Mouse (Mus musculus): ENCODE measurements around the gene Phykpl.

GRCm38 (mm10) chr11:51539759-51540282 lies 44.7 kb upstream of the Phykpl start:
- TF ChIP-seq CTCF (IDR thresholded peaks at IDR 0.05; ENCODE audit: borderline replicate concordance, extremely low read depth, insufficient read depth, insufficient read length) (peak; percentile 91), POLR2A (IDR thresholded peaks at IDR 0.05; ENCODE audit: borderline replicate concordance, extremely low read depth, insufficient read depth, insufficient read length, poor library complexity, severe bottlenecking) (no peak)

Data from brain, embryonic 14.5 days (tissue).